Mouse (Mus musculus) brain, adult 2 months (tissue): ENCODE results near the gene Stxbp2.

Experiments used
- DNase-seq: peaks from one replicate; pipeline ENCODE4 v3.0.0; 2011; ENCODE audit warnings: low read depth, low spot score

The Stxbp2 gene

DNA sequence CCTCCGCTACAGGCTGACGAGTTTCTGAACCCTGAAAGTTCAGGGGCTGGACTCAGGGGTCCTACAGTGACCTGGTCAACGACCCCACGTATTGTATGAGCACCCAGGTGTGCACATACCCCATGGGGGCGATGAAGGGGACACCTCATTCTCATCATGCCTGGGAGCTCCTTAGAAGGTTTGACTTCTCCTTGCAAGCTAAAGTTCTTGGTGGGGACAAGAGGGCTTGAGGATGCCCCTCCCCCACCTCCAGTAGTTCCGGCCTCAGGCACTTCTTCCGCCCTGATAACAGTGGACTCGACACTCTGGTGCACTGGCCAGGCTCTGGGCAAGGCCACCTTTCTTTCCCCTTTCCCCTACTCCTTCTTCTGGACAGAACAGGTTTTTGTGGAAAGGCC lies 722 bp downstream of the Stxbp2 start:
- no peak for DNase-seq

DNA sequence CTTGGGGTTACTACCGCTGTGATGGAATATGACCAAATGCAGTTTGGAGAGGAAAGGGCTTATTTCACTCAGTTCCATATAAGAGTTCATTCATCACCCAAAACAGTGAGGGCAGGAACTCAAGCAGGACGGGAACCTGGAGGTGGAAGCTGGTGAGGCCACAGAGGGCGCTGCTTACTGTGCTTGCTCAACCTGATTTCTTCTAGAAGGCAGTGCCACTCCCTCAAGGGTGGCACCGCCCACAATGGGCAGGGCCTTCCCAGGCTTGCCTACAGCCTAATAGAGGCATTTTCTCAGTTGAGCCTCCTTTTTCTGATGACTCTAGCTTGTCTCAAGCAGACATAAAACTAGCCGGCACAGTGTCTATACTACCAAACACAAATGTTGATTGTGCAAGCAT lies 15.0 kb downstream of the Stxbp2 start:
- DNase-seq, result peak; percentile 40

DNA sequence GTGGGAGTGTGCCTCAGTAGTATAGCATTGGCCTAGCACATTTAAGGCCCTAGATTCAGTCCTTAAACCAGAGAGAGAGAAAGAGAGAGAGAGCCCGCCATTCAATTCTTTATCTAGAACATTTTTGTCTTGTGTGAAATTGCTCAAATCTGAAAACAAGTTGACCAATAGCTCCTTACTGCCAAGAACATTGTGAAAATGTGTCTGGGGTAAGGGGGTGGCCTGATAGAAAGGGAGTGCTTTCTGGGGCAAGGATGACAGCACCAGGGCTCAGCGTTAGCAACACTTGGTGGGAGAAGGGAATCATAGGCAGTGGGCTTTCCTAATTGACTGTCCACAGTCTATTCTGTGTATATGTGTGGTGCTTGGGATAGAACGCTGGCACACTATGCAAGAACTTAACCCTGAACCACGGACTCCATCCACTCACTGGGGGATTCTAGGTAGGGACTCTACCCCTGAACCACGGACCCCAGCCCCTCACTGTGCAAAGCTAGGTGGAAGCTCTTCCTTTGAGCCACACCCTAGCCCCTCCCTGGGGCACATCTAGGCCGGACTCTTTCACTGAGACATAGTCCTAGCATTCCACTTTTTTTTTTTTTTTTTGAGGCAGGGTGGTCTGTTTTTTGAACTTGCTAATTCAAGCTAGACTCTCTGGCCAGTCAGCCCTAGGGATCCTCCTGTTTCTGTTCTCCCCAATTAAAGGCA lies 16.2 kb downstream of the Stxbp2 start:
- no peak for DNase-seq

DNA sequence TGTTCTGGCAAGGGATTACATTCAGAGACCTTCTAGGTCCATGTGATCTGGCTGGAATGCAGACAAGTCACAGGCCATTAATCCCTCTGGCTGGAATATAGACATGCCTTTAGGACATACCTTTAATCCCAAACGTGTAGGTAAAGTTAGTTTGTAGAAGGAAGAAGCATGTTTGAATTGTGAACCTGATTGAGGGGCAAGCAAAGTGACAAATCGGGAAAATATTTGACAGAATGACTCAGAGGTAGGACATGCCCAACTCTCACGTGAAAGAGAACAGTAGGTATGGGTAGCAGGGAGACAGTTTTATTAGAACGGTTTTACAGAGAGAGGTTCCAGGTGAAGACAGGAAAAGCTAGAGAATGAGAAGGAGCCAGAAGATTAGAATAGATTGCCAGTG lies 16.8 kb downstream of the Stxbp2 start:
- DNase-seq, result no peak

DNA sequence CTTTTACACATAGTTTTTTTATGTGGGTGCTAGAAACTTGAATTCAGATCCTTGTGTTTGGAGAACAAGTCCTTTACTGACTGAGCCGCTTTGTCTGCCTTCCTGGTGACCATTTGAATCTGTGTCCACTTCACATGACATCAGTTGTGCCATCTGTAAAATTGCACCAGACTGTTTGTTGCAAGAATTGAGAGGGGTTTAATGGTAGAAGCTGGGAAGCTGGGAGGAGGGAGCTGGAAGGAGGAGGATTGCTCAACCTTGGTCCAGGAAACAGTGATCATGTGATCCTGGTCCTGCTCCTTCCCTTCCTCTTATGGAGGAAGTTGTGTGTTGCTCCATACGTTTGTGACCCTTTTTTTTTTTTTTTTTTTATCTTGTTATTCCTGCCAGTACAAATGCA lies 17.5 kb downstream of the Stxbp2 start:
- DNase-seq, result no peak

DNA sequence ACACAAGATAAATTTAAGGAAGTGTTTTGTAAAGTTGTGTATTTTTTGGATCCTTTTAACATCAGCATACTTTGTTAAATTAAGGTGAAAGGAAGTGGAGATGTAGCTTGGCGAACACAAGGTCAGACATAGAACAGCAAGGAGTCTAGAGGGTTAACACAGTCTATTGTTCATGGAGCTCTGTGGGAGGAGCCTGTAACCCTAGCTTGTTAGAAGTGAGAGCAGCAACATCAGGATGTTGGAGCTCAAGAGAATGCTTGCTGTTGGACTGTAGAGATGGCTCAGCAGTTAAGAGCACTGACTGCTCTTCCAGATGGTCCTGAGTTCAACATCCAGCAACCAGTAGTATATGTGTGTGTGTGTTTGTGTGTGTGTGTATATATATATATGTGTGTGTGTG lies 18.2 kb downstream of the Stxbp2 start:
- no peak for DNase-seq

DNA sequence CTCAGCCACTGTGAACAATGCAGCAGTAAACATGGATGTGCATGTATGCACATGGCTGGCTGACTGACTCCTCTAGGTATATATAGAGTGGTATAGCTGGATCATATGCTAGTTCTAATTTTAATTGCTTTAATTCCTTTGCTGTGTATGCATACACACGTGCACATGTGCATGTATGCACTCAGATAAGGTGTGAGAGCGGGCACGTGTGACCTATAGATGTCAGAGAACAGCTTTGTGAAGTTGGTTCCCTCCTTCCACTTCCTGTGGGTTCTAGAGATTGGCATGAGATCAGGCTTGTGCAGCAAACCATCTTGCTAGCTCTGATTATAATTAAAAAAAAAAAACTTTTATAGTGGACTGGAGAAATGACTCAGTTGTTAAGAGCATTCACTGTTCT lies 22.1 kb downstream of the Stxbp2 start:
- DNase-seq, result no peak

DNA sequence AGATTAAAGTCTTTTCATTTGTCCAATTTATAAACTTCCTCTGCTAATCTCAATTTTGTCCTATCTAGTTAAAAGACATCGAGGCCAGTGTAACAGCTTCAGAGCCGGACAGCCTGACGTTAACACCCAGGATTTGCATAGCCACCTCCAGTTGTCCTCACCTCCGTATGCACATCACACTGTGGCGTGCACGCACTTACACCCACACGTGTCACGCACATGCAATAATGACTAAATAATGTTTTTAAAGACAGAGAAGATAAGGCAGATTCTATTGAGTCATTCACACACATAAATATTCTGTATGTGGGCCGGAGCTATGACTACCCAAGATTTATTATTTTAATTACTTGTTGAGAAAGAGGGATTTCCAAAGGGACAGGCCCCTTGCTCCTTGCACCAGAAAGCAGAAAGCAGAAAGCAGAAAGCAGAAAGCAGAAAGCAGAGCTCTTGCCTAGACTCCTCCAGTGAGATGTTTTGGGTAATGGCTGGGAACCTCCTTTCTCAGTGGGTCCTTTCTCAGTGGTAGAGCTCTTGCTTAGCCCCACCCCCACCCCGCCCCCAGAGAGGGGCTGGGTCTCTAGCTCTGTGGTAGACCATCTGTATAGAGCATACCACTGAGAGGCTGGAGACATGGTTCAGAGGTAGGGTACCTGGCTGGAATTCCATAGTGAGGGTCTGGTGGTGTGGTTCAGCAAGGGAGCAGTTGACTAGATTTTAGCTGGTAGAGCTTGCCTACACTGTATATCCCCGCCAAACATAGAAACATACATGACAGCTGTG lies 24.2 kb downstream of the Stxbp2 start:
- peak; percentile 33 for DNase-seq

DNA sequence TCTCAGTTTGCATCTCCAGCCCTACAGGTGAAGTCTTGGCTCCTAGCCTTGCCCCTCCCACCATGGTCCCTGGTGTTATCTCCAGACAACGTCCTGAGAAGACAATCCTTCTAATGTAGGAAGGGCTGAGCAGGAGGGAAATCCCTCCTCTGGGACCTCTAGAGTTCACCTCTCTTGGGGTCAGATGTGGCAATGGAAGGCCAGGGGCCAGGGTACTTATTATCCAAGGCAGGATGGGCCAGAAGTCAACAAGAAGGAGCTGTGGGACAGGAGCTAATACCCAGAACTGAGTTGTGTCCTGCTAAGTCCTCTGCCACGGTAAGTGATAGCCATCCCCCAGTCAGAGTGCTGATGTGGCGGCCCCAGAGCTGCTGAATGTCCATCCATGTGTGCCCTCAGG lies 24.8 kb downstream of the Stxbp2 start, which contains the start of gene Retn:
TSS of gene Retn (plus strand) at position 245 of the 400 bp plus-strand sequence.
- no peak for DNase-seq

DNA sequence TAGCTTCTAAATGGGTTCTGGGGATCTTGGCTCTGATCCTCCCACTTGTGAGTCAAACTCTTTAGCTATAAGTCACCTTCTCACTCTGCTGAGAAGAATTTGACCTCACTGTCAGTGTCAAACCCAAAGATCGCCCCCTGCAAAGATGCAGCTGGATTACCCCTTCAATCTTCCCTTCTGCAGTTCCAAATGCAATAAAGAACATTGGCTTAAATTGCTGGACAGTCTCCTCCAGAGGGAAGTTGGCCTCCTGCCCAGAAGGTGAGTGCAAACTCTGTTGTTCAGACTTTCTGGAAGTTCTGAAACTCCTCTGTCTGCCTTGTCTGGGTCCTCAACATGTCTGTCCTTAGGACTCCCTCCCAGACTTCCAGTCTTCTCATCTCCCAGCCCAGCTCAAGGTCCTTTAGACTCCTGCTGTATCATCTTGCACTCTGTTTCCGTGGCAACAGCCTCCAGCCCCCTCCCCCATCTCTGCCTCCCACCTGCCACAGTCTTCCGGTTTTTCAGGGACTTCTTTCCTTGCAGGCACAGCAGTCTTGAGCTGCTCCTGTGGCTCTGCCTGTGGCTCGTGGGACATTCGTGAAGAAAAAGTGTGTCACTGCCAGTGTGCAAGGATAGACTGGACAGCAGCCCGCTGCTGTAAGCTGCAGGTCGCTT lies 26.1 kb downstream of the Stxbp2 start:
- DNase-seq, result peak; percentile 49

DNA sequence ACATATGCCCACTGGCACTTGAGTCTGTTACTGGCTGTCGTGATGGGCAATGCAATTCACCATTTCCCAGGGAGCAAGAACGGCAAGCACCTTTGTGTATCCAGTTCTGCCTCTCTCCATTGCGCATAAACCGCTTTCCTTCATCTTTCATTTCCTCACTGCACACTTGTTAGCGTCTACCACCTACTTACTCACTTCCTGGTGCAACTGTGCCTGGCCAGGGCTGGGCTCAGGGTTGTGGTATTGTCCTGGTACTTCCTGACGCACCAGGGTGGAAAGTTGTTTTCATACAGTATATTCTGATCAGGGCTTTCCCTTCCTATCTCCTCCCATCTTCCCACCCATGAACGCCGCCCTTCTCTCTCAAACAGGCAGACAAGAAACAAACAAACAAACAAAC lies 30.1 kb downstream of the Stxbp2 start:
- no peak for DNase-seq

DNA sequence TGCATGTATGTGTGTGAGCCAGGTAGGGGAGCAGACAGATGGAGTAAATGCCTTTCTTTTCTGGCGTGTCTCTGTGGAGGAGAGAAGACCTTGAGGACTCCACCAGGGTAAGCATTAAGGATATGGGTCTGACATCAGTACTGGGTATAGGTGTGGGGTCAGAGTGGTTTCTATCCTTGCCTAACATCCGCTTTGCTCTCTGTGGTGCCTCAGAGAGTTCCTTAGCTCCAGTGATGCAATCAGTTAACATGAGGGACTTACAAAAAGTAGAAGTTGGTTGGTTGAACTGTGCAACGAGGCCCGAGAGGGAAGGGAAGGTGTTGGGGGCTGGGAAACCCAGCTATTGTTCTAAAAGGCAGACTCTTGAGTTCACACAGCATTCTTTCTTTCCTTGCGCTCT lies 33.6 kb downstream of the Stxbp2 start:
- DNase-seq, result no peak

DNA sequence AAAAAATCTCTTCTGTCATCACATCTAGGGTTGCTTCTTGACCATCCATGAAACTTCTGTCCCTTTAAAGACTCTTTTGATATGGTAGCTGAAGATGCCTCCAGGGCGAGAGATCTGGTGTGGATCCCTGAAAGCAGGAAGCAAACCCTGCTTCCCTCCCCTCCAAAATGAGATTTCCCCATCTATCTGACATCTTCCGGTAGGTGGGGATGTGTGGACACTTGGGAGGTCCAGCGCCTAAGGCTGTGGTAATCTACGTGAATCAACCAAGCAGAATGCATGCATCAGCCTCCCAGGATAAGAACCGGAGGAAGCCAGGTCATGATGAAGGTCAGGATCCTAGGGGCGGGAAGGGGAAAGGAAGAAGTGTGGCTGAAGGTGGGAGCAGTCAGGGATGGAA lies 34.8 kb downstream of the Stxbp2 start, which contains the start of gene Mcemp1:
TSS of gene Mcemp1 (plus strand) at position 248 of the 400 bp plus-strand sequence.
- no peak for DNase-seq

DNA sequence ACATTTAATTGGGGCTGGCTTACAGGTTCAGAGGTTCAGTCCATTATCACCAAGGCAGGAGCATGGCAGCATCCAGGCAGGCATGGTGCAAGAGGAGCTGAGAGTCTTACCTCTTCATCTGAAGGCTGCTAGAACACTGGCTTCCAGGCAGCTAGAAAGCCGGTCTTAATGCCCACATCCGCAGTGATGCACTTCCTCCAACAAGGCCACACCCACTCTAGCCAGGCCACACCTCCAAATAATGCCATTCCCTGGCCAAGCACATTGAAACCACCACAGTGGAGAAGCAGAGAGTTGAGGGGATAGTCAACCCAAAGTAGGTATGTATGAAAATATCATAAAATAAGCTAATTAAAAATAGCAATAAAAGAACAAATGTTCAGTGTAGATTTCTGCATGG lies 39.6 kb downstream of the Stxbp2 start:
- DNase-seq, result no peak

DNA sequence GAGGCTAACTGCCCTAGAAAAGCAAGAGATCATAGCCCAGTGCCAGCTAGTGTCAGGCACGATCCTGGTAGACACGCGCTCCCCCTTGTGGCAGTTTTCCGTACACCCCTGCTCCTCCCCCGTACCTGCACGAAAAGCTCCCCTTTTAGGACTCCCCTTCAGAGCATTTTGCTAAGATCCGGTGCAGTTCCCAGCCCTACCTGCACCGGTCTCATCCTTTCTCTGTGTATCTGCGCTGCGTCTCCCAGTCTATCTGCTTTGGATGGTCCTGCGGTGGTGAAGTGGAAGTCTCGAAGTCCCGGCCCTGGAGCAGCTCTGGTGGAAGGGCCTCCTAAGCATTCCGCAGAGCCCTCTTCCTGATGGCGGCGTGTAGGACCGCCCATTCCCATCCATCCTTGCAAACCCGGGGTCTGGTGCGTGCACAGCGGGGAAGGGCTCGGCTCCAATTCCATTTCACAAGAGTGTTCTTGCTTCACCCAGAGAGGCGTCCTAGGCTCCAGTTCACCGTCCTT lies 41.3 kb downstream of the Stxbp2 start, which contains the start of gene Fcor:
TSS of gene Fcor (minus strand) at position 383 of the 512 bp plus-strand sequence.
- DNase-seq, result peak; percentile 95

DNA sequence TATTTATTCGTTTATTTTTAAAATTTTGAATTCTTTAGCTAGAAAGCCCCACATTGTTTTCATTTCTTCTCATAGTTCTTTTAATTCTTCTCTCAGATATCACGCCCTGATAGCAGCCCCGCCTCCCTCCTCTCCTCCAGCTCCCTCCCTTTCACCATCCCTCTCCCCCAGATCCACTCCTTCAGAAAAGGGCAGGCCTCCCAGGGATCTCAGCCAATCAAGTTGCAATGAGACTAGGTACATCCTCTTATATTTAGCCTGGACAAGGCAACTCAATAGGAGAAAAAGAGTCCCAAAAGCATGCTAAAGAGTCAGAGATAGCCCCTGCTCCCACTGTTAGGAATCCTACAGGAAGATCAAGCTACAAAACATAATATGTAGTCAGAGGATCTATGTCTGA lies 43.9 kb downstream of the Stxbp2 start:
- no peak for DNase-seq

DNA sequence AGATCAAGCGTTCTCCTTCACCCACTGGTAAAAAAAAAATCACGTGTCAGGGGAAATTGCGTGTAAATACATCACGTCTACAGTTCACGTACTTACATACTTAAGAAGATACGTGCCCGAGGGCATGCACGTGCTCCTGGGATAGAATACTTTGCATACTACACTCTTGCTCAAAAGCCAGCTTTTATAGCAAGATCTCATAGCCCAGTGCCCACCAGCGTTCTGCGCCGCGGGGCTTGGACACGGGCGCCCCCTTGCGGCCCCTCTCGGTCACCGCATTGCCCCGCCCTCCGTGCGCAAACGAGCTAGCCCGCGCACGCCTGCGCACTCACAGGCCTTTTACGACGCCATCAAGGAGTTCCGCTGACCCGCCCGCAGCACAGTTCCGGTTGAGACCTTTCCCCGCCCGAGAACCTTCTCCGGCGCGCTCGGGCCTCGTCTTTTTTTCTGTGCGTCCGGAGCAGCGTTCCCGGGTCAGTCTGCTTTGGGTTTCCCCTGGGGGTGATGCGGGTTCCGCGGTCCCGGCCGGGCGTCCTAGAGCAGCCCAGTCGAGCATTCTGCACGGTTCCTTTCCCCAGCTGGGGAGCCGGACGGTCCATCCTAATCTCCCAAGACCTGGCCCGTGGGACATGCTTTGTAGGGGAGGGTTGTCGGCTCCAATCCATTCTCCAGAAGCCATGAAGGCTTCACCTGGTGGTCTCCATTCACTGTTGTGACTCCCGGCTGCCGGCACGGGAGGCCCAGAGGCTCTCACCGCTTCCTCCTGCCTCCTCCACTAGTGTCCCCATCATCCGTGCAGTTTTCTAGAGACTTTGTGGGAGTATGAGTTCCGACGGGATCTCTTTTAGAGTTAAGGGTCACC lies 45.6 kb downstream of the Stxbp2 start, which contains the start of gene Trappc5:
TSS of gene Trappc5 (plus strand) at position 169 of the 862 bp plus-strand sequence.
- peak; percentile 97 for DNase-seq

DNA sequence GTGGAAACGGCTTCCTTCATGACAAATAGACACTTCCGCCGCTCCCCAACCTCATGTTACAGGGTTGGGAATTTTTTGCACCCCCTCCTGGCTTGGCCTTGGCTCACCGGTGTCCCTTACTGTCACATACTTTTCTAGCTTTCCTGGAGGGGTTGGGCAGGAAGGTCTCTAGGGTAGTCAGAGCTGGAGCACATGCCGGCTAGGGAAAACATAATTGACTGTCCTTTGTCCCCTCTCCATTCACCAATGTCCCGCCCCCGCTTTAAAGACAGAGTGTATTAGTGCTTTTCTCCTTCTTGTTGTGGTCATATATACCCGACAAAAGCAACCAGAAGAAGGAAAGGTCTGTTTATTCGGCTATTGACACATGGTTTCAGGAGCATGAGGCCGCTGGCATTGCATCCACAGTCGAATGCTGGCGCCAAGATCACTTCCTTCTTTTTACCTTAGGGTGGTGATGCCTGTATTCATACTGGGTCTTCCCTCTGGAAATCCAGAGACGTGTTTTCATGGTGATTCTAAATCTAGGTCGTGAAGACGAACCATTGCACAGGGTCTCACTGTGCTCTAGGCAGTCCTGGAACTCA lies 46.3 kb downstream of the Stxbp2 start:
- DNase-seq, result peak; percentile 29

DNA sequence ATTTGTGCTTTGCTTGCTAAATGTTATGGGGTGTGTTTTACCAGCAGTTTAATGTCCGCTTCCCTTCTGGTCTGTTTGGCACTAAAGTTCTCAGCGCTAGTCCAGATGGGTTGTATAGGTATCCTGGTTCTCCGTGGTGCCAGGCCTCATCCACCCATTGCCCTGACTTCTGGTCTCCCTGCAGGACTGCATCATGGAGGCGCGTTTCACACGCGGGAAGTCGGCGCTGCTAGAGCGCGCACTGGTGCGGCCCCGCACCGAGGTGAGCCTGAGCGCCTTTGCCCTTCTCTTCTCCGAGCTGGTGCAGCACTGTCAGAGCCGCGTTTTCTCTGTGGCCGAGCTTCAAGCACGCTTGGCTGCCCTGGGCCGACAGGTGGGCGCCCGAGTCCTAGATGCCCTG lies 48.1 kb downstream of the Stxbp2 start:
- DNase-seq, result no peak

DNA sequence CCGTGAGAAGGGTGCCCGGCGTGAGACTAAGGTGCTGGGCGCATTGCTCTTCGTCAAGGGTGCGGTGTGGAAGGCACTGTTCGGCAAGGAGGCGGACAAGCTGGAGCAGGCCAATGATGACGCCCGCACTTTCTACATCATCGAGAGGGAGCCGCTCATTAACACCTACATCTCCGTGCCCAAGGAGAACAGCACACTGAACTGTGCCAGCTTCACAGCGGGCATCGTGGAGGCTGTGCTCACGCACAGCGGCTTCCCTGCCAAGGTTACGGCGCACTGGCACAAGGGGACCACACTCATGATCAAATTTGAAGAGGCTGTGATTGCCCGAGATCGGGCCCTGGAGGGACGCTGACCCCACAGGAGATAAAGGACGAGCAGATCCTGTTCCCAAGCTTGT lies 48.5 kb downstream of the Stxbp2 start:
- peak; percentile 74 for DNase-seq

DNA sequence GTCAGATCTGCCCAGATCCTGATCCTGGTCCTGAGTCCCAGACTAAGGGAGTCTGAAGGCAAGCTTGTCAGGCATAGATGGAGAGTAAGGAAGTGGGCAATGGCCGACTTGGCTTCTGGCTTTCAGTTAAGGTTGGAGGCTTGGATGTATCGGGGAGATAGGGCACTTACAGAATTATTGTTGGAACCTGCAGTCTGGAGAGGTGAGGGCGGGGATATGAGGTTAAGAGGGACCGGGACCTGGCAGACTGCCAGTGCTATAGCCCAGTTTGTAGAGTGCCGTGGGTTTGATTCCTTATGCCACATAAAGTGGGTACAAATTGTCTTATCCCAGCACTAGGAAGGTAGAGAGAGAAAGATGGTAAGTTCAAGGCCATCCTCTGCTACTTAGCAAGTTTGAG lies 48.9 kb downstream of the Stxbp2 start:
- DNase-seq, result no peak
